Mouse (Mus musculus) c-Kit-negative CD71-positive TER-119-positive erythroid progenitor cells, embryonic 14.5 days (primary cell): ENCODE data around the gene Edem3.
"Not testable (repeated sequence)": the region's sequence is repeated elsewhere in the genome, so short reads cannot be mapped to it uniquely, and the experiment has no call there.

Source experiments
- DNase-seq: peaks from one replicate; pipeline ENCODE4 v3.0.0-alpha.2; 2013; ENCODE audit warnings: low read depth, low spot score

Edem3 gene

DNA sequence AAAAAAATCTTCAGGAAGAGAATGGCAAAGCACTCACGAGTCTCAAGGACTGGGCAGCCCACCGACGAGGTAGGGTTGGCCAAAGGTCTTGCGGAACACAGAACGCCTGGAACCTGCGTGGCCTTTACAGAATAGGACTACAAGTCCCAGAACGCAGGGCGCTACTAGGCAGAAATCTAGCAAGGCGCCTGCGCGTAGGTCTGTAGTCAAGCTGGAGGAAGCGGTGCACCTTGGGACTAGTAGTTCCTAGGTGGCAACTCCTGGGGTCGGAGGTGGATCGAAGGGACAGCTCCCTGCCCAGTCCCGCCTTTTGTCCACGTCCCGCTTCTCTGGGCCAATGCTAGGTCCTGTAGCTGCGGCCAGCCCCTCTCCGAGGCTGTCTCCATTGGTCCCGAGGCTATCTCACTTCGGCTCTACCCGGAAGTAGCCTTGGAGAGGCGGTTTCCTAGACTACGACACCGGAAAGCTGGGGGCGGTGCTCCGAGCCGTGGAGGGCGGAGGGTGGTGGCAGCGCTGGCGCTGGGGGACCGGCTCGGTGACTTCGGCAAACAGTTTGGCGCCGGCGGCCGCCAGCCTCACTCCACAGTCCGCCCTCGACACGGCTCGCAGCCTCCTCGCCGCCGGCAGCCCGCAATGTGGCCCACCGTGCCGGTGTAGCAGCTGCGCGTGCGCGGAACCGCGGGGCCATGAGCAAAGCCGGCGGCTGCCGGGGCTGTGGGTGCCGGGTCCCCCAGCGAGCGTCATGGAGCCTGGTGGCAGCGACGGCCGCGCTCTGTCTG, at the start of gene Edem3:
TSS of gene Edem3 (plus strand) at position 491 of the 779 bp plus-strand sequence.
- DNase-seq, result peak; percentile 96

DNA sequence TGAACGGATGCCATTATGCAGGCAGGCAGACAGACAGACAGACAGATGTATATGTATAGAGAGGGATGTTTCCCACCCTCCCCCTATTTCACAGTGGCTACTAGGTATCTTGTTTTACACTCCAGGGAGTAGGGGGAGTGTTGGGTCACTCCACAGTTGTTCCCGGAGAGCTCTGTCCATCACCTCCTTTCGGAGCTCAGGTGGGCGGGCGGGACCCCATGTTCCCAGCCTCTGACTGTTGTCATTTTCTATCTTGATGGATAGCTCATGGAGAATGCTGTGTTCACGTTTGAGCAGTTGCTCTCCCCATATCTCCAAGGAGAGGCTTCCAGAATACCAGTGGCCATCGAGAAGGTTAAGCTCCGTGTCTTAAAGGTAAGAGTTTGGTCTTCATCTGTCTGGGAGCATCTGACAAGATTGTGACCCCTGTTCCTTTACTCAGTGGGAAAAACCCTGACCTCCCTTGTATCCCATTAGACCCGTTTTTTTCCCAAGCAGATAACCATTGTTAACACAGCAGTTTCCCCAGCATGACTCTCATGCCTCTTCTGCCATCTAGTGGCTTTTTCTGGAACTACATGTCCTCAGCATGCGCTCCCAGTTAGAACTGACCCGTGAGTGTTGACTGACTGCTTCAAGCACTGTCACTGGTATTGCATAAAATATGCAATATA, 49.3 kb upstream of the Edem3 start:
- DNase-seq, result peak; percentile 50

DNA sequence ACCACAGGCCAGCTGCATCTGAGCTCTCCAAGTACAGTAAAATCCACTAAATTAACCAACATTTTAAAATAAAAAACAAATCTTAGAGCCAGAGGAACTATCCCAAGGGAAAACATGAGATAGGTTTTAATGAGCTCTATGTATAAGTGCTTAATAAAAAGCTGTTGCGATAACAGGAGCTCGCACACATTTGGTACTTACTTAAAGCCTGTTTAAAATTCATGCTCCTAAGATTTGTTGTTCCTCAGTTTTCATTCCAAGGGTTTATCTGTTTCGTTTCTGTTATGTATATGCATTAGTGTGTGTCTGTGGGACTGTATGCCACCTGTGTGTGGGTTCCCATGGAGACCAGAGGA, 48.8 kb upstream of the Edem3 start:
- DNase-seq, result no peak

DNA sequence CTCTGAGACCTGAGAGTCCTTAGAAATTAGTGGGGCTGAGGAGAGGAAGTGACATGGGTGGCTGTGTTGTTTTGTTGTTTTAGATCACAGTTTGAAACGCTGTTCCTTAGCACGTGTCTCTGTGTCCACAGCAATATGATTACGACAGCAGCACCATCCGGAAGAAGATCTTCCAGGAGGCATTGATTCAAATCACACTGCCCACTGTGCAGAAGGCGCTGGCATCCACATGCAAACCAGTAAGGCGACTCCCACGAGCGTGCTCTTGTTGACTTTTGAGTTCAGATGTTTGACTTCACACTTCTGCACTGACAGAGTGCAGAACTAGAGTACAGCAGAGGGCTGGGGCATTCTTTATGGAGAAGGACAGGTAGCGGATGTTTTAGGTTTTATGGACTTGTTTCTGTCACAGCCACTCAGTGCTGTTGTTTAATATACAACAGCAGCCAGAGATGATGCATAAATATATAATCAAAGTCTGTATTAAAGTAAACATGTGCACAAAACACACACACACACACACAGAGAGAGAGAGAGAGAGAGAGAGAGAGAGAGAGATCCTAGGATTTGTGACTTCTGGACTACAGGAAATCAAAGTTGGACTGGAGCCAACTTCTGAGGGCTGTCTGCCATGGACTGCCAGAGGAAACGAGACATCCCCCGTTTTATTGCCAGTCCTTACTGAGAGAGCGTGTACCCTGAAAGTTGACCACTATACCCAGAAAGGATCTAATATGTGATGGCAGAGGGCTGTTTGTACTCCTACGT, 46.0 kb upstream of the Edem3 start:
- no peak for DNase-seq

DNA sequence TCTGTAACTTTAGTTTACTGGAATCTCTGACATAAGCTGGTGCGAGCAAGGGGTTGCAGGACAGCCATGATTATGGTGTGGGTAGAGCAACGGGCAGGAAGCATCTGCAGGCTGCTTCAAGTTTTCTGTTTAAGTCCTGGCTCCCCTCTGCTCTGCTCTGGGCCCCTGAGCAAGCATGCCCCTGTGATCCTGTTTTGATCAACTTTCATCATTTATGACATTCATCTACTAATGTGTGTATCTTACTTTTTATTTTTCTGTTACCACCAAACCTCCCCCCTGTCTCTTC, 45.5 kb upstream of the Edem3 start:
- DNase-seq, result no peak

DNA sequence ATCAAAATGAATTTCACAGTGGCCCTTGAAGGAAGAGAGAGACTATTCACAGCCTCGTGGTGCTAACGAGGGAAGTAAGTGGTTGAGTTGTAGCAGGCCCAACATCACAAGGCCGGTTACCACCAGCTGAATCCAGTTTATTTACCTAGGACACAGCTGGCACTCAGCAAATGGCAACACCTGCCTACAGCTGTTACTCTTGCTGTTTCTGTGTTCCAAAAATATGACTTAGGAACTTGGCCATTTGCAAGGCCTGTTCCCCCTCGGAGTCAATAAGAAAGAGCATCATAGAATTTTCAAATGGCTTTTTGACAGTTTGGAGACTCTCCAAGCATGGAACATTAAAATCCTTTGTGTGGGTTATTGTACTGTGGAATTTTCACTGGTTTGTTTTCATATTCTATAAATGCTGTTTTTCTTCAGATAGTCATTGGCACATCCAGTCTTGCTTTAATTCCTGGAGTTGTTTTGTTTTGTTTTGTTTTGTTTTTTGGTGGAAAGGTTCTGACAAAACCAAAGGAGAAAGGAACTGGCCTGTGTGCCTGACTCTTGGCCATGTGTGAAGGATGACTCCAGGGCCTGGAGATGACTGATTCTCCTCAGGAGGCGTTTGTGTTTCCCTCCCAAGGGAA, 44.6 kb upstream of the Edem3 start:
- DNase-seq, result no peak

DNA sequence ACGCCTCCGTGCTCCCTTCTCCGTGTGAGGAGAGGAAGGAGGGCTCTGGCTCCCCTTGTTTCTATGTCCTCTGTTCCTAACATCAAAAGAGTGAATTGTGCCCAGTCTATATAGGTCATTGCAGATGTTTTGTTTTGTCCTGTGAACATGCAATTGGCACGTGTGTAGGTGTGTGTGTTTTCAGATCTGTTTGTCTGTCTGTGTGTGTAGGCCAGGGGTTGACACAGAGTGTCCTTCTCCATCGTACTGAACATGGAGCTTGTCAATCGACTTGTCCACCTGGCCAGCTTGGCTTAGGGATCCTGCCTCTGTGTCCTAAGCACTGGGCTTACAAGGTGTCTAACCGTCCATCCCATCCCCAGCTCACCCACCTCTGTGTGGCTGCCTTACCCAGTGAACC, 44.1 kb upstream of the Edem3 start:
- DNase-seq, result no peak

DNA sequence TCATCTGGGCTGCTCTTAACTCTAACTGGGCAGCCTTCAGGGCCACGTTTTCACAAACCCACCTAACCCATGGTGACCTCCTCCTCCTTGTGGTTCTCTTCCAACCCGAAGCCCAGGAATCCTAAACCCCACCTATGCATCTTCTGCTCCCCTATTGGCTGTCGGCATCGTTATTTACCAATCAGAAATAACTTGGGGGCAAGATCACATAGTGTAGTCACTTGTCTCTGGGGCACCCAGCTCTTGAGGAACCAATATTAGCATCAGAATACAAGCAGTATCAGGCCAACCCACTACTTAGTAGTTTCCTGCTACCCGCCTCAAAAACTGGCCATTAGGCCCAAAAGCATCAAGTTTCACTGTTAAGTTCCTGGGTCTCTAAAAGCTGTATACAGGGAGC, 42.5 kb upstream of the Edem3 start:
- DNase-seq, result no peak

DNA sequence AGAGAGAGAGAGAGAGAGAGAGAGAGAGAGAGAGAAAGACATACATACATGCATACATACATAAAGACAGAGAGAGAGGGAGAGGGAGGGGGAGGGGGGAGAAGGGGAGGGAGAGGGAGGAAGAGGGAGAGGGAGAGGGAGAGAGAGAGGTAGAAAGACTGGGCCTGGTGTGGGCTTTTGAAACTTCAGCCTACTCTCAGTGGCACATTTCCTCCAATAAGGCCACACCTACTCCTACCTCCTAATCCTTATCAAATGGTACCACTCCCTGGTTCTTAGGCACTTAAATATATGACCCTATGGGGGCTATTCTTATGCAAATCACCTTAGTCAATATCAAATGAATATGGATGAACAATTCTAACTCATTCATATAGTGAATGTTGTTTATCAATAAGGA, 41.5 kb upstream of the Edem3 start:
- no peak for DNase-seq

DNA sequence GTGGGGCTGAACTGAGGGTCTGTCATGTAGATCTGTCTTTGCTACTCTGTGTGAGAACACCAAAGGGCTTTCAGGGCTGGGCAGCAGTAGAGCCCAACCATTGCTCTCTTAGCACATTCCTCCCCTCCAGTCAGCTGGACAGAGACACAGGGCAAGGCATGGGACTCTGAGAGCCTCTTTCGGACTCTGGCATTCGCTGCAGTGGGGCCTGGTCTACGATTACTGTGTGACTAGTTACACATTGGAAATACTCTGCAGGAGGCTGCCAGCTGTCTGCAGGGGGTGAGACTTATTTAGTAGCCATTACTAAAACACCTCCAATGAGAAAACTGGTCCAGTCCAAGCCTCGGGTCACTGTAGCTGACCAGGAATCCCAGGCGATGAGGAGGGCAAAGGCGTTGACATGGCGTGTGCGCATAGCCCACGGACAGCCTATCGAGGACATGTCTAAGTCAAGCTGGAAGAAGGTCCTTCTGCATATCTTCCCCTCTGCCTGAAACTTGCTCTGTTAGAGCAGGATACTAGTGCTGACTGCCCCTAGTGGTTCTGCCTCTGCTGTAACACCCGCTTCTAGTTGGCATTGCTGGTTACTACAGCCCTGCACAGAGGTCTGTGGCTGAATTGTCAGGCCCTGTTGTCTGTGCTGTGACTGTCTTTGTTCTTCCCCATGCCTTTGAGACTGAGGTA, 39.0 kb upstream of the Edem3 start:
- no peak for DNase-seq

DNA sequence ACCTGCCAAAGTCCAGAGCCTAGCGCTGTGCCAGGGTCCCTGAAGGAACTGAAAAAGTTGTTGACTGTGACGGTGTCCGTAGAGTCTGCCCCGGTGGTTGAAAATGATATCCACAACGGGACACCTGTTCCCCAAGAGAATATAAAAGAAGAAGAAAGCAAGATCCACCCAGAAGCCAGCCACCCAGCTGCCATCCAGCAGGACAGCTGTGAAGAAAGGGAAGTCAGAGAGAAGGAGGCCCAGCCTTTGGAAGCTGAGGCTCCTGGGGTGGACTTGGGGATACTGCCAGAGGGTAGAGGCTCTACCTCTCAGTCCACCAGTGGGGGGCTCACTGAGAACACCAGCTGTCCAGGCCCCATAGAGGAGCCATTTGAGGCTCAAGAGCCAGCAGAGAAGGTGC, 37.5 kb upstream of the Edem3 start:
- no peak for DNase-seq

DNA sequence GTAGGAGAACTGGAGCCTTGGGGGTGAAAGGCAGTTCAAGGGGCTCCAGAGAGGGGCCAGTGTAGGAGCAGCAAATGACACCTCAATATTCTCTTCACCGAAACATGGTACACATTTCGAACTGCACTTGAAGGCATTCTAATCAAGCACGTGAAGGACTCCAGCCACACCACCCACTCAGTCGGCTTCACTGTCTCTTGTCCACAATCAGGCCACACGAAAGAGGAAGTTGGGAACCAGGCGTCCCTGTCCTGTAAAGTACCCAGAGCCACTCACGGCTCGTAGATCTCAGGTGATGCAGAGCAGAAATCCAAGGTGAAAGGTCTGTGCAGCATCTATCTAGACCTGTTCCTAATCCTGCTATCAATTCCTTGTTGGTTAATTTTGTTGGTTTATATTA, 36.6 kb upstream of the Edem3 start:
- no peak for DNase-seq

DNA sequence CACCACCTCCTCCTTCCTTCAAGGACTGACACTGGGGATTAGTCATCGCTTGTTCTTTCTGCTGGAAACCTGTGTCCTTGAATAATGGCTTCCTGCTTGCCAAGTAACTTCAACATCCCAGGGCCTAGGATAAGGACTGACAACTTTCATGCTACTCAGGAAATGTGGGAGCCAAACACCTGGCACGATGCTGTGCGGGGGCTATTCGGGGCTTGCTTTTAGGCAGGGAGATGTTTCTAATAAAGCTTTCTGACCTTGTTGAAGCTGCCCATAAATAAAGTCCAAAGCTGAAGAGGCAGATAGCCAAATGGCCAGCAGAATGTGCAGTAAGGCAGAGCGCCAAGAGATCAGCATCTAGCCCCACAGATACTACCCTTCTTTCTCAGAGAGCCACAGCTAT, 35.3 kb upstream of the Edem3 start:
- DNase-seq, result no peak

DNA sequence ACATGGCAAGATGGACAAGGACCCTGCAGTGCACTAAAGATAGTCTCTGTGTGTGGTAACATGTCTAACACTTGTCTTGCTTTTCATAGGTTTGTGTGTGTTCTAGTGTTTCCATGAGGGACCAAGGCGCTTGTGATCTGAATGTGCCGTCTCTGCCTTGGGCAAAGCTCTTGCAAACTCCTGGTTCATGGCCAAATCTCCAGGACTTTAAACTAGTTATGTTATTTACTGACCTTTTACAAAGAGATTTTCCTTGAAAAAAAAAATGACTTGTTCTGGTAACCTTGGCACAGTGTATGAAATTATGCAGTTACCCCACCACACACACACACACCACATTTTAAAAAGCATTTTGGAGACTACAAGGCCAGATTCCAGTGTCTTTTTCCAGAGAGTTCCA, 34.6 kb upstream of the Edem3 start:
- DNase-seq, result no peak

DNA sequence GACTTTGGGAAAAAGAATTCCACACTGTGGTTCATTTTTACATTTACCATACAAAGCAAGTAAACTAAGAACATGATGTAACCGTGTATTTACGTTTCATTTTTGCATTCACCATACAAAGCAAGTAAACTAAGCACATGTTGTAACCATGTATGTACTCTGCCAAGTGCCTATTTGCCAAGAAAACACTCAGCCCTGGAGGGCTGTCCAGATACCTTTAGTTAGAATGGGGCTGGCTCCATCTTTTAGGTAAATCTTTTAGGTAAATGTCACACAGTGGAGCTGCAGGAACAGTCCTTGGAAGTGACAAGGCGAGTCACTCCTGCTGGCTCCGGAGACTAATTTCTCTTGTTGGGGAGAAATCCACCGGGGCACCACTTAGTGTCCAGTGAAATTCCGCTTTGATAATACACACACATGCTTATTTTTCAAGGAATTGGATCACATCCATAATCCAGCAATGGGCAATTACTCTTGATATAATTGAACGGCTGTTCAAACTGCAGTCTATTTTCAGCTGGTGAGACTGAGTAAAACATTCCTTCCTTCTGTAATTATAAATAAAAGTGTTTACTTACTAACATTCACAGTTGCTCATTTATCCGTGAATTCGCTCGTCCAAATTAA, 33.7 kb upstream of the Edem3 start:
- DNase-seq, result no peak

DNA sequence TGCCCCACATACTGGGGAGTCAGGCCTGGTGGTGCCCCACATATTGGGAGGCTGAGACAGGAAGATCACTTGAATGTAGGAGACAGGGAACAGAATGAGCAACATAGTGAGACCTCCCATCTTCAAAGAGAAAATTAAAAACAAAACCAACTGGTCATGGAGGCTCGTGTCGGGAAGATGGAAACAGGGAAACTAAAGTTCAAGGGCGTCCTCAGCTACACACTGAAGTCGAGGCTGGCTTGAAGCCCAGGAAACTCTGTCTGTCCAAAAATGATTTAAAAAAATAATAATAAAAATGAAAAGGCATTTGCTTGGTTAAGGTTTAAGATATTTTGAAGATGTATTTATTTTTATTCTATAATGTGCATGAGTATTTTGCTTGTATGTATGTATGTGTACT, 31.4 kb upstream of the Edem3 start:
- no peak for DNase-seq

DNA sequence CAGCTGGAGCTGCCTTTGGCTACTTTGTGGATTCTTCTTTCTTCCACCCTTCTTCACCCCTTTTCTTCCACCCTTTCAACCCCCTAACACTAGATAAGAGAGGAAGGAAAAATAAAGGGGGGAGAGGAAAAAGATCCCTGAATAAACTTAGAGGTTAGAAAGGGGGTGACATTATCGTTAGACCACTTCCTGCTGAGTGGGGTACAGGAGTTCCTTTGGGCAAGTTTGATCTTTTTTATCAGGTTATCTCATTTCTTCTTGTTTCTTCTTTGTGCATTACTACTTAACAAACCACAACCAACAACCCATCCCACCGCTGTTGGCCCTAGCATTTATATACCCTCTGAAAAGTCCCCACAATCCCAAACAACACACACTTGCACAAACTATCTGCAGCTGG, 29.6 kb upstream of the Edem3 start:
- no peak for DNase-seq

DNA sequence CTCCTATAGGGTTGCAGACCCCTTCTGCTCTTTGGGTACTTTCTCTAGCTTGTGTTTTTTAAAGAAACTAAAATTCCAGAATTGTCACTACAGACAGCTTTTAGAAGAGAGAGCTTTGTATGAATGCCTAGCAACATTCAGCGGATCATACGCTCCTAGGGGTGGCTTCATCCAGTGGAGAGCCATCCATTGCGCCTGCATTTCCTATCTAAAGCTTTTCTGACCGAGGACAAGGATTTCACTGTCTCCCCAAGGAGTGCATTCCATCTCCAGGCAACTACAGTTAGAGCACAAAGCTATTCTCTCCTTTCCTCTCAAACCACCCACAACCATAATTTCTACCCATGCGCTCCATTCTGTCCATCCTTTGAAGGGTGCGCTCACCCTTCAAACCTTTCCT, 28.8 kb upstream of the Edem3 start:
- no peak for DNase-seq

DNA sequence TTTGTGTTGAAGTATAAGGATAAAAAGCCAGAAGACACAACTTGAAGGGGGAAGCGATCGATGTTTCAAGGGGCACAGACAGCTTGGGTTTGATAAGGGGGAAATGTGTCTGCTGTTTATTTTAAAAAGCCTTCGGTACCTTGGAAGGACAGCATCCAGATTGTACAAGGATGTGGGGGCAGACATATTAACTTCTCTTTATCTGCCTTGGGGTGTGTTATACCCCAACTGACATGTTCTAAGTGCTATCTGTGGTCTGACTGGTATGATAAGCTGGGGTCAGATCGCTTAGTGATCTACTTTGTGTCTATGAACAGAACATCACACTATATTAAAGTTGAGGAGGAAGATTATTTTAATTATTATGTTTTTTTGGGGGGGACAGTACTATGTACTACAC, 27.0 kb upstream of the Edem3 start:
- DNase-seq, result no peak

DNA sequence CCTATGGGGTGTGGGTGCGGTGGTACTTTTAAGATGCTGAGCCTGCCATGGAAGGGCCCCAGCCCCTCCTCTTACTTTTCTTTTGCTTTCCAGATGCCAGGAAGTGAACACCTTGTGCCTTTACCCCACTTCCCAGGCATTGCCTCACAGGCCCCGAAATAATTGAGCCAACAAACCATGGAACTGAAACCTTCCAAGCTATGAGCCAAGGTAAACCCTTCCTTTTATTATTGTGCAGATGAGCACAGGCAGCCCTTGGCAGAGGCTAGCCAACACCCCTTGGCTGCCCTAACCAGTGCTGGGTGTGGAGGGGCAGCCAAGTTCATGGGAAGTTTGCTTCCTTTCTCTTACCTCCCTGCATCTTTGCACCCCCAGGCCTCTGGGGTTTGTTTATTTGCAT, 18.0 kb upstream of the Edem3 start:
- no peak for DNase-seq

DNA sequence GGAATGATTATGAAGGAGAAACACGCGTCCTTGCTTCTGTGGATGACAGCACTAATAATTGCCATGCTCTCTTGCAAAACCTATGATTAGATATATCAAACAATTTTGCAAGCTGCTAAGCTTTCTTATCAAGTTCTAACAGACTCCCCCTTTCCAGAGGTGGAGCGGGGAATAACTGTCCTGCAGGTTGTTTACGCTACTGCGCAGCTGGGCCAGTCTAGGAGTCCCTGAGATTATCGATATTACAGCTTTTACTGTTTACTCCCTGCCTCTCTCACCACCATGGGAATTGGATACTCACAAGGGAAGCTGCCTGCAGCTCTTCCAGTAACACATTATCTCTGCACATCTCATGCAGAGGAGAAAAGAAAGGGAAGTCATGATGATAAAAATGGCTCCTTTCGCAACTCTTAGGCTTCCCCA, 14.0 kb upstream of the Edem3 start:
- DNase-seq, result no peak

DNA sequence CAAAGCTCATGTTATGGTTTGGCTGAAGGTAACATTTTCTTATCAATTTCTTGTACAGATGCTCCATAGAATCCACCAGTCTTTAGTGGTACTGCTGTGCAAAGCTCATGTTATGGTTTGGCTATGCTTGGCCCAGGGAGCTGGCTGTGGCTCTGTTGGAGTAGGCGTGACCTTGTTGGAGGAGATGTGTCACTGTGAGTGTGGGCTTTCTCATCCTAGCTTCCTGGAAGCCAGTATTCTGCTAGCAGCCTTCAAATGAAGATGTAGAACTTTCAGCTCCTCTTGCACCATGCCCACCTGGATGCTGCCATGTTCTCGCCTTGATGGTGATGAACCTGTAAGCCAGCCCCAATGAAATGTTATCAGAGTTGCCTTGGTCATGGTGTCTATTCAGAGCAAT, 5.3 kb upstream of the Edem3 start:
- DNase-seq, result not testable (repeated sequence)
